ENCODE assay signal across 8 mouse cellular contexts in the genomic region with DNA sequence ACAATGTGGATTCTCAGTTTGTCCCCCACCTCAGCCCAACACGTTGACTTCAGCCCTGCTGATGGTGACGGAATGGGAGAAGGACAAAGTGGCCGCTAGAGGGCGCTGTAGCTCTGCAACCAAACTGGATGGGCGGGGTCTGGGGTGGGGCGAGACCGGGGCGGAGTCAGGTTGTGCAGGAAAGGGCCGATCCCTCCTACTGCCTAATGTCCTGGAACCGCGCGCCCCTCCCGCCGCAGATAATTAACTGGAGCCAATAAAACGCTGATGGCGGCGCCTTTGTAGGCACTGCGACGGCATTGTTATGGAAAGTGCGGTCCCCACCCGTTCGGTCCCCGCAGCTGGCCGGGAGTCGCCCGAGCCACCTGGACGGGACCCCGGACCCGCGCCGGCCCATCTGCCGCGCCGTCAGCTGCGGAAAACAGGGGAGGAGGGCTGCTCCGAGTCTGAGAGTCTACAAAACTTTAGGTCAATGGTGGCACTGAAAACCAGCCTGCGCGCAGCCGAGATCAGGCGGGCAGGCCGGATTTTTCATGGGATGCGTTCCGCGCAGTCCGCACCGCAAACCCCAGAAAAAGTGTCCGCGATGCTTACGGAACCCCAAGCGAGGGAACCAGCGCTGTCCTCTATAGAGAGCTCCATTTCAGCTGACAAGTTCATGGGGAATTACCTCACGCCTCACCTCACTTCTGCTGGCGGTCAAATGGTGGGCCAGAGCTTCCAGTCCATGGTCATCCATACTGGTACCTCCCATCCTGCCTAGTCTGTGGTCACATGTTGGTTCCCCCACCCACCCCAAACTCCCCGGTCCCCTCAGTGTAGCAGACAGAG. TPM values are rescaled to one million over a fixed set of nuclear protein-coding genes. Genes with fewer than 3 reads are reported as not detected.
DNase-seq lines count a peak whose midpoint lies in the region; ATAC-seq and TF ChIP-seq lines count a peak whose summit lies in the region.

No protein-coding gene starts in this region.

- H3K27ac ChIP-seq in embryonic facial prominence, embryonic 13.5 days, result no peak overlapping the region
- peak overlapping the region; percentile 8; the same call in 1 of the 2 replicates for H3K27ac ChIP-seq in heart, adult 2 months
- no peak overlapping the region for H3K27ac ChIP-seq in kidney, adult 2 months (ENCODE audit: insufficient read depth, low read depth, low read length)
- H3K27ac ChIP-seq in limb, embryonic 11.5 days (replicated peaks; ENCODE audit: low read depth, low read length), result no peak overlapping the region
- peak overlapping the region; percentile 70 for H3K27ac ChIP-seq in midbrain, embryonic 14.5 days (replicated peaks; ENCODE audit: low read depth, low read length)

- H3K4me1 ChIP-seq in embryonic facial prominence, embryonic 13.5 days, result peaks cover 5% of the 10 kb centered on the region; the same call in 1 of the 2 replicates
- no peaks in the 10 kb centered on the region for H3K4me1 ChIP-seq in heart, adult 2 months (ENCODE audit: control insufficient read depth, insufficient read depth, low read length)
- no peaks in the 10 kb centered on the region for H3K4me1 ChIP-seq in kidney, adult 2 months (ENCODE audit: control insufficient read depth, insufficient read depth, low read length)
- no peaks in the 10 kb centered on the region for H3K4me1 ChIP-seq in limb, embryonic 11.5 days (ENCODE audit: control insufficient read depth, insufficient read depth, low read length)
- H3K4me1 ChIP-seq in midbrain, embryonic 14.5 days (ENCODE audit: control insufficient read depth, insufficient read depth, low read length), result 0 out of 2 replicates have a peak, but pooled peaks cover 15% of the 10 kb centered on the region

- under 1% methylated on average over 54 of the region's 54 CpGs for WGBS in embryonic facial prominence, embryonic 13.5 days
- 1% methylated on average over 54 of the region's 54 CpGs for WGBS in heart, adult 2 months
- WGBS in kidney, adult 2 months, result 2% methylated on average over 54 of the region's 54 CpGs
- WGBS in limb, embryonic 11.5 days, result under 1% methylated on average over 54 of the region's 54 CpGs
- WGBS in midbrain, embryonic 14.5 days, result under 1% methylated on average over 54 of the region's 54 CpGs

- intact Hi-C loops in heart, adult 2 months (cut with DNase I), result loop anchor here (1.0 to 5.0 kb wide), 4 partner anchors 53 to 339 kb away; a partner anchor contains a TSS

- H3K27me3 ChIP-seq in embryonic facial prominence, embryonic 13.5 days, result peaks cover 54% of the 10 kb centered on the region
- no peaks in the 10 kb centered on the region for H3K27me3 ChIP-seq in heart, adult 2 months (ENCODE audit: control insufficient read depth, insufficient read depth, low read length)
- no peaks in the 10 kb centered on the region for H3K27me3 ChIP-seq in kidney, adult 2 months (replicated peaks; ENCODE audit: control insufficient read depth, insufficient read depth, low read length)
- peaks cover 11% of the 10 kb centered on the region; the same call in 1 of the 2 replicates for H3K27me3 ChIP-seq in limb, embryonic 11.5 days (ENCODE audit: control insufficient read depth, insufficient read depth, low read length)
- no peaks in the 10 kb centered on the region for H3K27me3 ChIP-seq in midbrain, embryonic 14.5 days (ENCODE audit: control insufficient read depth, insufficient read depth, low read length)

- no peak for TF ChIP-seq POLR2A in heart, adult 2 months (IDR thresholded peaks at IDR 0.05; ENCODE audit: insufficient read depth, low read depth, low read length)
- TF ChIP-seq POLR2A in kidney, adult 2 months (IDR thresholded peaks at IDR 0.05; ENCODE audit: low read depth, low read length), result no peak

- no peaks in the 10 kb centered on the region for H3K9me3 ChIP-seq in embryonic facial prominence, embryonic 13.5 days
- no peaks in the 10 kb centered on the region for H3K9me3 ChIP-seq in limb, embryonic 11.5 days (ENCODE audit: control insufficient read depth, low read length)
- no peaks in the 10 kb centered on the region for H3K9me3 ChIP-seq in midbrain, embryonic 14.5 days (ENCODE audit: control insufficient read depth, low read length)

- no peaks in the 10 kb centered on the region for H3K79me2 ChIP-seq in heart, adult 2 months (replicated peaks; ENCODE audit: control insufficient read depth, insufficient read depth, low read length)

- peak overlapping the region; percentile 72 for H3K9ac ChIP-seq in embryonic facial prominence, embryonic 13.5 days
- H3K9ac ChIP-seq in heart, adult 2 months (ENCODE audit: low read depth, low read length), result peak overlapping the region; percentile 53
- H3K9ac ChIP-seq in limb, embryonic 11.5 days (ENCODE audit: low read length), result peak overlapping the region; percentile 63
- H3K9ac ChIP-seq in midbrain, embryonic 14.5 days (replicated peaks; ENCODE audit: low read length), result peak overlapping the region; percentile 72

- no peaks in the 10 kb centered on the region for H3K36me3 ChIP-seq in embryonic facial prominence, embryonic 13.5 days
- H3K36me3 ChIP-seq in heart, adult 2 months (ENCODE audit: control insufficient read depth, insufficient read depth, low read length), result no peaks in the 10 kb centered on the region
- no peaks in the 10 kb centered on the region for H3K36me3 ChIP-seq in kidney, adult 2 months (ENCODE audit: control insufficient read depth, insufficient read depth, low read length)
- H3K36me3 ChIP-seq in limb, embryonic 11.5 days (ENCODE audit: control insufficient read depth, insufficient read depth, low read length), result no peaks in the 10 kb centered on the region
- no peaks in the 10 kb centered on the region for H3K36me3 ChIP-seq in midbrain, embryonic 14.5 days (ENCODE audit: control insufficient read depth, insufficient read depth, low read length)

- H3K4me3 ChIP-seq in embryonic facial prominence, embryonic 13.5 days, result peak overlapping the region; percentile 62
- peak overlapping the region; percentile 74 for H3K4me3 ChIP-seq in heart, adult 2 months
- peak overlapping the region; percentile 54 for H3K4me3 ChIP-seq in kidney, adult 2 months (ENCODE audit: insufficient read depth, low read depth, low read length)
- H3K4me3 ChIP-seq in limb, embryonic 11.5 days (ENCODE audit: low read depth, low read length), result peak overlapping the region; percentile 59
- peak overlapping the region; percentile 61 for H3K4me3 ChIP-seq in midbrain, embryonic 14.5 days (replicated peaks; ENCODE audit: low read depth, low read length)

- peak; percentile 57; the same call in 1 of the 2 replicates for TF ChIP-seq EP300 in heart, adult 2 months (IDR thresholded peaks at IDR 0.05; ENCODE audit: insufficient read depth, low read depth, low read length)

- H3K4me2 ChIP-seq in embryonic facial prominence, embryonic 13.5 days, result peak overlapping the region; percentile 90
- peak overlapping the region; percentile 58 for H3K4me2 ChIP-seq in limb, embryonic 11.5 days (ENCODE audit: low read depth, severe bottlenecking)
- H3K4me2 ChIP-seq in midbrain, embryonic 14.5 days (ENCODE audit: low read length), result peak overlapping the region; percentile 90

- peak; percentile 78 for ATAC-seq in embryonic facial prominence, embryonic 13.5 days (ENCODE audit: insufficient number of reproducible peaks, insufficient read depth, low FRiP score, low TSS enrichment, low read depth)
- peak; percentile 91 for ATAC-seq in limb, embryonic 11.5 days (ENCODE audit: insufficient number of reproducible peaks, low FRiP score, low TSS enrichment, low read depth)
- ATAC-seq in midbrain, embryonic 14.5 days (ENCODE audit: low FRiP score, low TSS enrichment), result peak; percentile 91

- DNase-seq in 3T3-L1 (ENCODE audit: low read depth, low spot score), result peak; percentile 80
- peak; percentile 68 to 71 for DNase-seq in adrenal gland, postnatal 4 days (ENCODE audit: low spot score in 2 of 2)
- peak; percentile 84 to 89 for DNase-seq in heart, adult 2 months
- DNase-seq in kidney, adult 2 months, result peak; percentile 91
- DNase-seq in limb, embryonic 11.5 days (ENCODE audit: low spot score), result peak; percentile 97
- DNase-seq in midbrain, embryonic 14.5 days, result peak; percentile 97
- peak; percentile 58 for DNase-seq in spleen, adult 12 weeks (ENCODE audit: low spot score)

- peak; percentile 84 for TF ChIP-seq CTCF in heart, adult 2 months (IDR thresholded peaks at IDR 0.05)
- peak; percentile 89 for TF ChIP-seq CTCF in kidney, adult 2 months (conservative IDR thresholded peaks at IDR 0.05; ENCODE audit: insufficient read depth, insufficient read length, low read depth, low read length)

RNA-seq across cellular contexts. Expression of a gene that starts 33.2 kb away (rescaled TPM):
- 1 to 10 TPM; 2.4 to 6.2 TPM for total RNA-seq in adrenal gland, postnatal 4 days (2021)
- 1.4 and 2.2 TPM in 2 replicates for polyA plus RNA-seq in embryonic facial prominence, embryonic 13.5 days (2015; fragmentation: Nextera tagmentation; extraction: Ambion mirVana)
- 1 to 10 TPM; 1.8 to 3.4 TPM for total RNA-seq in heart, adult 2 months (2021)
- 2.5 and 2.8 TPM in 2 replicates for polyA plus RNA-seq in heart, adult 2 months (2012; rRNA removed)
- polyA plus RNA-seq in kidney, adult 2 months (2012; rRNA removed), result 17.4 and 23.6 TPM in 2 replicates
- 0.82 and 0.88 TPM in 2 replicates for polyA plus RNA-seq in limb, embryonic 11.5 days (2014; fragmentation: Nextera tagmentation; extraction: Ambion mirVana)
- 0.42 and 0.74 TPM in 2 replicates for polyA plus RNA-seq in midbrain, embryonic 14.5 days (2014; fragmentation: Nextera tagmentation; extraction: Ambion mirVana)

RNA-seq across cellular contexts. Expression of a gene that starts 49.4 kb away (rescaled TPM):
- 10 to 100 TPM; 13.1 to 13.4 TPM for total RNA-seq in adrenal gland, postnatal 4 days (2021)
- polyA plus RNA-seq in embryonic facial prominence, embryonic 13.5 days (2015; fragmentation: Nextera tagmentation; extraction: Ambion mirVana), result 20.9 and 23.7 TPM in 2 replicates
- total RNA-seq in heart, adult 2 months (2021), result 1 to 10 TPM; 4.3 to 4.7 TPM
- polyA plus RNA-seq in heart, adult 2 months (2012; rRNA removed), result 6.6 and 7.2 TPM in 2 replicates
- 14.2 and 16.2 TPM in 2 replicates for polyA plus RNA-seq in kidney, adult 2 months (2012; rRNA removed)
- 31.7 and 32.9 TPM in 2 replicates for polyA plus RNA-seq in limb, embryonic 11.5 days (2014; fragmentation: Nextera tagmentation; extraction: Ambion mirVana)
- polyA plus RNA-seq in midbrain, embryonic 14.5 days (2014; fragmentation: Nextera tagmentation; extraction: Ambion mirVana), result 55.8 and 67.5 TPM in 2 replicates

RNA-seq across cellular contexts. Expression of a gene that starts 51.9 kb away (rescaled TPM):
- under 1 TPM; 0.53 to 0.59 TPM for total RNA-seq in adrenal gland, postnatal 4 days (2021)
- 0.12 and 0.17 TPM in 2 replicates for polyA plus RNA-seq in embryonic facial prominence, embryonic 13.5 days (2015; fragmentation: Nextera tagmentation; extraction: Ambion mirVana)
- not detected for total RNA-seq in heart, adult 2 months (2021)
- not detected in 2 replicates for polyA plus RNA-seq in heart, adult 2 months (2012; rRNA removed)
- polyA plus RNA-seq in kidney, adult 2 months (2012; rRNA removed), result not detected in 2 replicates
- 0.07 TPM in 1 of 2 replicates, not detected in the other for polyA plus RNA-seq in limb, embryonic 11.5 days (2014; fragmentation: Nextera tagmentation; extraction: Ambion mirVana)
- polyA plus RNA-seq in midbrain, embryonic 14.5 days (2014; fragmentation: Nextera tagmentation; extraction: Ambion mirVana), result 16.4 and 18.4 TPM in 2 replicates

Comparison
In these comparisons a context has a peak if more than half of its experiments do, and no peak if none do; other contexts are left out.
1. H3K27ac ChIP-seq: peak in heart, adult 2 months (single experiment) and midbrain, embryonic 14.5 days (single experiment); none in embryonic facial prominence, embryonic 13.5 days (single experiment), kidney, adult 2 months (single experiment) and limb, embryonic 11.5 days (single experiment).
2. RNA of a gene that starts 51.9 kb away (polyA plus RNA-seq): 16.4 to 18.4 TPM in midbrain, embryonic 14.5 days; 0.12 to 0.17 TPM in embryonic facial prominence, embryonic 13.5 days, 0.07 TPM in limb, embryonic 11.5 days, not detected in heart, adult 2 months and not detected in kidney, adult 2 months; every median in the first group is over 10 times any median in the second.
3. Peak in every context shown above with its lines, with median percentiles within 50 percentile points of each other: DNase-seq, ATAC-seq, H3K4me2 ChIP-seq, H3K4me3 ChIP-seq and H3K9ac ChIP-seq.